Mouse (Mus musculus) bone marrow macrophage, adult 2 months (primary cell): ENCODE results near the gene Cdhr2.

Experiments used
- CTCF ChIP-seq: IDR thresholded peaks from 2 replicates; pipeline ENCODE4 v1.5.1; 2012; ENCODE audit warnings: low read depth, mild to moderate bottlenecking, low read length, moderate library complexity
- POLR2A ChIP-seq: IDR thresholded peaks from 2 replicates; pipeline ENCODE4 v1.6.1; 2012; ENCODE audit warnings: mild to moderate bottlenecking, low read depth, low read length, borderline replicate concordance

DNA sequence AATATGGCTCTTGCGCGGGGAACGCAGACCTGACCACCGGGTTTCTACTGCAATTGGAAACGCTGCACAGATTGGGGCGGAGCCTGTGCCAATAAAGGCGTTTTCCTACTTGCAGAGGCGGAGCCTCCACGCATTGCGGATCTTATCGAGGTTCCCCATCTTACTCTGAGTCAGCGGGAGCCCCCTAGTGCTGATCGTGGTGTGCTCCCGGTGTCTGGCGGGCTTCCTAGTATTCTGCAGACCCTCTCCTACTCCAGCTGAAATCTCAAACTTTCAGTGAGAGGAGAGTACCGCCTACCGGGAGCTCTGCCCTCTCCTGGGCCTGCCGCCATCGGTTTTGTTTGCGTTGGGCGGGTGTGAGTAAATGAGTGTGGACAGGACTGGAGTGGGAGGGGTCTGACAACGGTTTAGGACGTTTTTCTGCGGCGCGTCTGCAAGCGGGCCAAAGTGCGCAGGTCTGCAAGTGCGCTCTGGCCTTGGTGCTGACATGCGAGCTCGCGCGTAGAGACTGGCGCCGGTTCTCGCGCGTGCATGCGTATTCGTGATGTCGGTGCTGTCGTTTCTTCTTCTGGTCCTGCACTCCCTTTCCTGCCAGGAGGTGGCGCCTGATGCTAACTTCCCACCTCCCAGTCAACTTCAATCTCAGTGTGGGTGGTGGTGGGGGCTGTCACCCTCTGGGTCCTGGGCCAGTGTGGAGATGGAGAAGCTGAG, 56.9 kb downstream of the Cdhr2 start:
- TF ChIP-seq CTCF: peak; percentile 1; the same call in 1 of the 2 replicates
- no peak for TF ChIP-seq POLR2A
